Mouse (Mus musculus) fat pad, adult 2 months (tissue): ENCODE measurements around the gene Olfr690.
"Not testable (repeated sequence)": the region's sequence is repeated elsewhere in the genome, so short reads cannot be mapped to it uniquely, and the experiment has no call there.

Source experiments
- DNase-seq: peaks from one replicate; pipeline ENCODE4 v3.0.0-alpha.2; 2011; ENCODE audit warnings: low read depth, low spot score; ENCODE audit errors: extremely low read depth

Olfr690 gene

DNA sequence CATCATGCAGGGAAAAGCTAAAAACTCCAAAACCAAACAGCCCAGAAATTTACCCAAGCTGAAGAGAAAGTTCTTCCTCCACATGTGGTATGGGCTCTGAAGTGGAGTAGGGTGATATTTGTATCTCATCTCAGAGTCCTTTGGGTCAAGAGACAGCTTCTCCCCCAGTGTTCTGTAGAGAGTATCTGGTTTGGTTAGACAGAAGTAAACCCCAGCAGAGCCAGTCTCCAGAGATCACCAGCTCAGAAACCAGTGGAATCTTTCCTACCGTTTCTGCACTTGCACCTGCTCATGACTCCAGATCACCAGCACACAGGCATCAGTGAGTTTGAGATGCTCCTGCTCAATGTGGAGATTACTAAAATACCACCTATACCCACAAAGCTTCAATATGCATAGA, at the start of gene Olfr690:
Gene Olfr690, minus strand, starts transcription at position 101 of the 400 bp plus-strand sequence.
- no peak for DNase-seq

GRCm38 (mm10) chr7:105380329-105380728, 46.4 kb upstream of the Olfr690 start:
- DNase-seq, result no peak

GRCm38 (mm10) chr7:105374866-105375265, 41.0 kb upstream of the Olfr690 start, which contains the start of gene Gm5901:
Gm5901 (plus strand) TSS chr7:105375038.
- no peak for DNase-seq

DNA sequence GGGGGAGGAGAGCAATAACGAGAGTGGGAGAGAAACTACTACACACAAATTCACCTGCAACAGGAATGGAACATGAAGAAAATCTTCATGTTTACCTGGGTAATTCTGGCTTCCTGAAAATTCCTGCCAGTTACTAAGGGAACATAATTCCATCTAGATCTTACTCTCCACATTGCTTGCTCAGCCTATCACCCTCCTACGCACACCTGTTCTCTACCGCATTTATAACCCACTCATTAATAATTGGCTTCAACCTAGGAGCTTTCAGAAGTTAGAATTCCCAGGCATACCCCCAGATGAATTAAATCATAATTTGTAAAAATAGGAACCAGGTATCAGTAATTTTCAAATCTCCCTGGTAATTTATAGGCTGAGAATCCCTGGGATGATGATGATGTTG, 40.1 kb upstream of the Olfr690 start:
- DNase-seq, result no peak

GRCm38 (mm10) chr7:105373509-105373908, 39.6 kb upstream of the Olfr690 start:
- DNase-seq, result no peak

GRCm38 (mm10) chr7:105372912-105373311, 39.0 kb upstream of the Olfr690 start:
- DNase-seq, result no peak

- no peak for DNase-seq
Measured at GRCm38 (mm10) chr7:105368521-105368920, 34.6 kb upstream of the Olfr690 start.

DNA sequence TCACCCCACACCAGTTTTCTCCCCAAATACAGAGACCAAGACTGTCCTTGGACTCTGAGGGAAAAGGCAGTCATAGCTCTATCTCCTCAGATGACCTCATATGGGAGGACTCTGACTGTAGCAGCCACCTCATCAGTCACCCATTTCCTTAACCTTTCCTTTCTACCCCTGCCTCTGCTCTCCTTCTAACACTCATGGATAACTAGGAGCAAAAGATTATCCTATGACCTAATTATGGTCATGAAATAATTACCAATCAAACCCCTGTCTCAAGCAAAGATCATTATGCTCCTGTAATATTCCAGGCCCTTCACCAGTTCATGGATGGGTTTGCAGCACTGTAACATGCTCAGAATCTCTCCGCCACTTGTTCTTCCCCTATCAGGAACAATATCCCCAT, 34.0 kb upstream of the Olfr690 start, which contains the start of gene Olfr692:
Gene Olfr692, plus strand, starts transcription at position 301 of the 400 bp plus-strand sequence.
- DNase-seq, result no peak

- no peak for DNase-seq
Measured at GRCm38 (mm10) chr7:105367268-105367667, 33.4 kb upstream of the Olfr690 start.

DNA sequence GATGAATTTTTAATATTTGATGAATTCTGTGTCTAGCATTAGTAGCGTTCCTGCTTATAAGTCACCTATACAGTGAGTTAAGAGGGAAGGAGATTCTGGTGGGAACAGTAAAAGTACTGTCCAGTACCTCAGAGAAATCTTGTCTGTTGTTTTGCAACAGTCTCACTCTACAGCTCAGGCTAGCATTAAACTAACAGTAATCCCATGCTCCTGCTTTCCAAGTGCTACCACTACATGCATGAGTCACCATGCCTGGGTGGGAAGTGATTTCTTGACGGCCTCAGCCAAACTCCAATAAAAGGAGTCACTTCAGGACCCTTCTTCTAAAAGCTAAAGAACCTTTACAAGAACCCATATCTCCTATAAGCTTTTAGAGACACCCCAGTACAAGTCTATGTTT, 27.8 kb upstream of the Olfr690 start:
- no peak for DNase-seq

DNA sequence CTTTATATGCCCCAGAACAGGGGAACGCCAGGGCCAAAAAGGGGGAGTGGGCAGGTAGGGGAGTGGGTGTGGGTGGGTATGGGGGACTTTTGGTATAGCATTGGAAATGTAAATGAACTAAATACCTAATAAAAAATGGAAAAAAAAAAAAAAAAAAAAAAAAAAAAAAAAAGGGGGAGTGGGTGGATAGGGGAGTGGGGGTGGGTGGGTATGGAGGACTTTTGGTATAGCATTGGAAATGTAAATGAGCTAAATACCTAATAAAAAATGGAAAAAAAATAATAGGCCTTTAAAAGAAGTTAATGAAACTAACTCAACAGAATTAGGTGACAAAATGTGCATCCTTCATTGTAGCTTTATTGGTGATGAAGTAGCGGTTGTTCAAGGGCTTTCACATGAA, 22.6 kb upstream of the Olfr690 start:
- not testable (repeated sequence) for DNase-seq

DNA sequence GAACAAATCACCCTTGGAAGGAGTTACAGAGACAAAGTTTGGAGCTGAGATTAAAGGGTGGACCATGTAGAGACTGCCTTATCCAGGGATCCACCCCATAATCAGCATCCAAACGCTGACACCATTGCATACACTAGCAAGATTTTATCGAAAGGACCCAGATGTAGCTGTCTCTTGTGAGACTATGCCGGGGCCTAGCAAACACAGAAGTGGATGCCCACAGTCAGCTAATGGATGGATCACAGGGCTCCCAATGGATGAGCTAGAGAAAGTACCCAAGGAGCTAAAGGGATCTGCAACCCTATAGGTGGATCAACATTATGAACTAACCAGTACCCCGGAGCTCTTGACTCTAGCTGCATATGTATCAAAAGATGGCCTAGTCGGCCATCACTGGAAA, 22.2 kb upstream of the Olfr690 start:
- not testable (repeated sequence) for DNase-seq

DNA sequence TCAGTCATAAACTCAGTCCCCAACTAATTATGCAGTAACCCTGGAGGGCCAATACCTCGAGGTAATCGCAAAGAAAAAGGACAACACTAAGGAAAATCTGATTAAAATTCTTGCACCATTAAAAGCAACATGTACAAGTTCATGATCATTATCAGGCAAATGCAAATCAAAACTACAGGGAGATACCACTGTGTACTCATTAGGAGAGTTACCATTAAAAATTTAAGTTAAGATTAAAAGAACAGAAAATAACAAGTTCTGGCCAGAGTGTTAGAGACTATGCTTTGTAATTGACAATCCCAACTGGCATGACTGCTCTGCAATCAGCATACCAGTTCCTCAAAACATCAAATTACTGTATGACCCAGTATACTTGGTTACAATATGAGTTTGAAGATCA, 8.8 kb upstream of the Olfr690 start:
- no peak for DNase-seq

- no peak for DNase-seq
Measured at GRCm38 (mm10) chr7:105342170-105342569, 8.3 kb upstream of the Olfr690 start, which contains the start of gene Olfr691. Olfr691 (minus strand) TSS chr7:105342270.

GRCm38 (mm10) chr7:105325302-105325701, 8.6 kb downstream of the Olfr690 start:
- no peak for DNase-seq

DNA sequence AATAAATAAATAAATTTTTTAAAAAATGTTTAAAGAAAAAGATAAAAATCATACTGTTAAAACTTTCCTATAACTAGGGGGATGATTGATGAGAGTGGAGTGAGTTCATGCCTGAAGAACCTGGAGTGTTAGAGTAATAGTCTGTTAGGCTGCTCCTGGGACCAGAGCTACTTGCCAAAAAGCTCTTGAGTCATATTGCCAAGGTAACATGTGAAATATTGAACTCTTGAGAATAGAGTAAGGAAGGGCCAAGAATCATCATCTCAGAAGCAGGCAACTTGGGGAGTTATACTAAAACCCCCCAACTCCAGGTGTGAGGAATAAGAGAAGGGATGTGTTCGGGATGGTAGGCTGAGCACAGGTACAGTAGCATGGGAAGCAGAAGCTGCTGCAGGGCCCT, 23.0 kb downstream of the Olfr690 start, which contains the start of gene Olfr689:
Gene Olfr689, plus strand, starts transcription at position 301 of the 400 bp plus-strand sequence.
- DNase-seq, result no peak

DNA sequence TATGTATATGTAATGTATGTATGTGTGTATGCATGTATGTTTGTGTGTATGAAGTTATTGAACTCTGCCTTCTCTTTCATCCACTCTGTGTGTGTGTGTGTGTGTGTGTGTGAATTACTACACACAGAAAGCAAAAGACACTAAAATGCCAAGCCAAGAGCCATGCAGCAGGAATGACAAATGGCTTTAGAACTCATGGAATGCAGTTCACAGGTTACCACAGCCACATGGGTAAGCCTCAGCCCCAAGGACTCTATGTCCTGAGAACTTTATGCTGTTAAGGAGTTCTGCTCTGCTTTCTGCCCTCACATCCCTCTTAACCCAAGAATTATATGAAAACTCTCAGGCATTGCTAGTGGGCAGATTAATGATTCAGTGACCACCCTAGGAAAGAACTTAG, 43.9 kb downstream of the Olfr690 start:
- DNase-seq, result no peak

DNA sequence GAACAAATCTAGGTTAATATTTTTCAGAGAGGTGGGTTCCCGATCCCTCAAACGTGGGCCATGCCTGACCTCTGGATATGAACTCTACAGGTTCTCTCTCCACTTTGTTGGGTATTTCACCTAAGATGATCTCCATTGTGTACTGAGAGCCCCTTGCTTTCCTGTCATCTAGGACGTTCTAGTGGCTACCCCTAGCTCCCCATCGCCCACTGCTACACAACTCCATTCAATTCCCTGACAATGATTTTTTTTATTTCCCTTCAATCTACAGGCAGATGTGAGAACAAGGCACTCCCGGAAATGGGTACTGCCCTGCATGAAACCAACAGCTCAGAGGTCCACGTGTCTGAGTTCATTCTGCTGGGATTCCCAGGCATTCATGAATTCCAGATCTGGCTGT, 46.1 kb downstream of the Olfr690 start, which contains the start of gene Olfr688:
Gene Olfr688, plus strand, starts transcription at position 301 of the 400 bp plus-strand sequence.
- DNase-seq, result no peak
